ENCODE assay signal across 9 mouse cellular contexts in the genomic region with DNA sequence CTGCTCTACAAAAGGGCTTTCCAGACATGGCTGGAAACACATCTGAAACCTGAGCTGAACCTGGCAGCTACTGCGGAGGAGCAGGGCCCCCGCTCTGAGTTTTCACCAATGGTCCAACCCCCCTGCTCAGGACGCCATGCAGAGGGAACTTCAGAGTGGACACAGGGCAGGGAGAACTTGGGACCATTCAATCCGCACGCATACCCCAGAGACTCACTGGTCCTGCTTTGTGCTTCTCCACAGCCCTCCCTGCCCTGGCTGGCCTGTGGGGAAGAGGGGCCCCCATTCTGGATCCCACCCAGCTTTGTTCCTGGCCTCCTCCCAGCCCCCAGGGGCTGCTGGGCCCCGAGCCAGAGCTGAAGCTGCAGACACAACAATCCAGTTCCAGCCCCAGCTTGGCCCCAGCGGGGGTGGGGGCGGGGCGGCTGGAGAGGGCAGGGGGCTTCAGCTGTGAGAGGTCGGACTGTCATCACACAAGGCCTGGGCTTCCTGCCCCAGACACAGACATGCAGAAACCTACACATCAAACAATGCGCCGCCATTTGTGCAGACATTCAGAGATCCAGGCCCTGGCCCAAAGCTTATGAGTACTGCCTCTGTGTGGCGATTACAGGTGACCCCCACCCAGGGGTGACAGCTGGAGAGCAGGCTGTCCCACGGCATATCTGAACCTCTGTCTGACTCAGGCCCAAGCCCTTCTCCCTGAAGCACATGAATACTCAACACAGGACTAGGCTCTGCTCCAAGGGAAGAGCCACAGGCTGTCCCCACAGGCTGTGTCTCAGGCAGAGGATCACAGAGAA. TPM values are rescaled to one million over a fixed set of nuclear protein-coding genes. Genes with fewer than 3 reads are reported as not detected.
DNase-seq lines count a peak whose midpoint lies in the region; ATAC-seq lines count a peak whose summit lies in the region.
"Had no signal": no experiment of that assay in that cellular context is flagged by ENCODE, and none has a peak within 500 bp of the region (broad histone marks: within the 10 kb centered on the region; RNA-seq: fewer than 3 reads in every experiment).

No protein-coding gene starts in this region.

- H3K4me2 ChIP-seq in intestine, embryonic 15.5 days (replicated peaks), result peak overlapping the region; percentile 40
- H3K4me2 ChIP-seq in midbrain, embryonic 16.5 days (ENCODE audit: low read length), result no peak overlapping the region

- no peaks in the 10 kb centered on the region for H3K27me3 ChIP-seq in intestine, embryonic 15.5 days (replicated peaks)
- no peaks in the 10 kb centered on the region for H3K27me3 ChIP-seq in midbrain, embryonic 16.5 days (ENCODE audit: control insufficient read depth, insufficient read depth, low read depth, low read length)

- H3K9ac ChIP-seq in intestine, embryonic 15.5 days, result peak overlapping the region; percentile 17; the same call in 1 of the 2 replicates
- H3K9ac ChIP-seq in midbrain, embryonic 16.5 days (ENCODE audit: low read depth, low read length), result no peak overlapping the region; the same call in 1 of the 2 replicates

- H3K9me3 ChIP-seq in intestine, embryonic 15.5 days, result no peaks in the 10 kb centered on the region
- H3K9me3 ChIP-seq in midbrain, embryonic 16.5 days (replicated peaks; ENCODE audit: control insufficient read depth, low read length, poor library complexity, severe bottlenecking), result no peaks in the 10 kb centered on the region
- H3K9me3 ChIP-seq: megakaryocyte, embryonic 14.5 days had no signal

- H3K36me3 ChIP-seq in intestine, embryonic 15.5 days, result no peaks in the 10 kb centered on the region
- peaks cover 6% of the 10 kb centered on the region; the same call in 1 of the 2 replicates for H3K36me3 ChIP-seq in midbrain, embryonic 16.5 days (ENCODE audit: control insufficient read depth, insufficient read depth, low read length)

- peak; percentile 66 for DNase-seq in cerebellum, adult 9-11 months
- peak; percentile 58 for DNase-seq in brain, embryonic 18.5 days (ENCODE audit: low read depth, low spot score)
- peak; percentile 65 for DNase-seq in gastrocnemius, postnatal 25 days
- DNase-seq in spleen, adult 18-20 months, result no peak
- DNase-seq in thymus, postnatal 0 days (ENCODE audit: low spot score), result no peak

- no peak for ATAC-seq in cerebellum, adult (ENCODE audit: insufficient number of reproducible peaks, low FRiP score, low TSS enrichment)
- ATAC-seq in intestine, embryonic 15.5 days, result peak; percentile 85
- peak; percentile 56 for ATAC-seq in midbrain, embryonic 16.5 days

- H3K27ac ChIP-seq in intestine, embryonic 15.5 days, result peak overlapping the region; percentile 90
- peak overlapping the region; percentile 80 for H3K27ac ChIP-seq in midbrain, embryonic 16.5 days (ENCODE audit: low read length)

- no peak overlapping the region for H3K4me3 ChIP-seq in intestine, embryonic 15.5 days (replicated peaks)
- no peak overlapping the region for H3K4me3 ChIP-seq in midbrain, embryonic 16.5 days (ENCODE audit: low read depth, low read length)
- H3K4me3 ChIP-seq: megakaryocyte, embryonic 14.5 days had no signal

- 34% methylated on average over 14 of the region's 14 CpGs for WGBS in intestine, embryonic 15.5 days
- WGBS in midbrain, embryonic 16.5 days, result 18% methylated on average over 14 of the region's 14 CpGs

- H3K4me1 ChIP-seq in intestine, embryonic 15.5 days (replicated peaks), result peaks cover 42% of the 10 kb centered on the region
- peaks cover 19% of the 10 kb centered on the region; the same call in 1 of the 2 replicates for H3K4me1 ChIP-seq in midbrain, embryonic 16.5 days (ENCODE audit: control insufficient read depth, insufficient read depth, low read length)

RNA-seq across cellular contexts. Expression of a gene that starts 10.8 kb away (rescaled TPM):
- 10 to 100 TPM; 11.9 to 13.3 TPM for total RNA-seq in gastrocnemius, postnatal 25 days (2021)
- 329 and 347 TPM in 2 replicates for polyA plus RNA-seq in intestine, embryonic 15.5 days (2015; fragmentation: Nextera tagmentation; extraction: Ambion mirVana)
- 121 and 141 TPM in 2 replicates for polyA plus RNA-seq in midbrain, embryonic 16.5 days (2015; fragmentation: Nextera tagmentation; extraction: Ambion mirVana)
- 24.4 and 32.8 TPM in 2 replicates for polyA plus RNA-seq in thymus, postnatal 0 days (2015; fragmentation: Nextera tagmentation; extraction: Ambion mirVana)

RNA-seq across cellular contexts. Expression of a gene that starts 34.3 kb away (rescaled TPM):
- total RNA-seq in gastrocnemius, postnatal 25 days (2021), result 10 to 100 TPM; 16.4 to 18.2 TPM
- polyA plus RNA-seq in intestine, embryonic 15.5 days (2015; fragmentation: Nextera tagmentation; extraction: Ambion mirVana), result 29.8 and 35.7 TPM in 2 replicates
- polyA plus RNA-seq in midbrain, embryonic 16.5 days (2015; fragmentation: Nextera tagmentation; extraction: Ambion mirVana), result 174 and 190 TPM in 2 replicates
- 39.0 and 41.8 TPM in 2 replicates for polyA plus RNA-seq in thymus, postnatal 0 days (2015; fragmentation: Nextera tagmentation; extraction: Ambion mirVana)

RNA-seq across cellular contexts. Expression of a gene that starts 39.3 kb away (rescaled TPM):
- 1 to 10 TPM; 1.8 to 2.4 TPM for total RNA-seq in gastrocnemius, postnatal 25 days (2021)
- 4.0 and 4.7 TPM in 2 replicates for polyA plus RNA-seq in intestine, embryonic 15.5 days (2015; fragmentation: Nextera tagmentation; extraction: Ambion mirVana)
- 5.3 and 6.3 TPM in 2 replicates for polyA plus RNA-seq in midbrain, embryonic 16.5 days (2015; fragmentation: Nextera tagmentation; extraction: Ambion mirVana)
- polyA plus RNA-seq in thymus, postnatal 0 days (2015; fragmentation: Nextera tagmentation; extraction: Ambion mirVana), result 1.9 and 2.1 TPM in 2 replicates

RNA-seq across cellular contexts. Expression of a gene that starts 57.1 kb away (rescaled TPM):
- total RNA-seq in gastrocnemius, postnatal 25 days (2021), result 10 to 100 TPM; 12.6 to 14.5 TPM
- polyA plus RNA-seq in intestine, embryonic 15.5 days (2015; fragmentation: Nextera tagmentation; extraction: Ambion mirVana), result 66.6 and 70.2 TPM in 2 replicates
- polyA plus RNA-seq in midbrain, embryonic 16.5 days (2015; fragmentation: Nextera tagmentation; extraction: Ambion mirVana), result 52.5 and 55.9 TPM in 2 replicates
- polyA plus RNA-seq in thymus, postnatal 0 days (2015; fragmentation: Nextera tagmentation; extraction: Ambion mirVana), result 93.7 and 103 TPM in 2 replicates

Comparison
In these comparisons a context has a peak if more than half of its experiments do, and no peak if none do; other contexts are left out.
1. DNase-seq: peak in cerebellum, adult 9-11 months (single experiment), brain, embryonic 18.5 days (single experiment) and gastrocnemius, postnatal 25 days (single experiment); none in spleen, adult 18-20 months (0 of 2) and thymus, postnatal 0 days (single experiment).